Mouse (Mus musculus) hindbrain, postnatal 0 days (tissue): ENCODE data around the gene Tmigd1. TPM values are rescaled to one million over a fixed set of nuclear protein-coding genes. Genes with fewer than 3 reads are reported as not detected.

ENCODE experiments used
- ATAC-seq: fragments of 200-750 bp; cut with Nextera tagmentation; 2 replicates; pipeline ENCODE4 v1.8.0; 2017; ENCODE audit warnings: mild to moderate bottlenecking, moderate TSS enrichment, moderate library complexity
- DNase-seq: peaks from one replicate; pipeline ENCODE4 v3.0.0-alpha.2; 2015; ENCODE audit warnings: low spot score
- H3K27ac ChIP-seq: fragments of 300-500 bp; sonication (generic); 2 replicates; pipeline ENCODE4 v1.5.1; 2014; ENCODE audit warnings: mild to moderate bottlenecking
- H3K27me3 ChIP-seq: fragments of 300-500 bp; sonication (generic); 2 replicates; pipeline ENCODE4 v1.6.1; 2014; ENCODE audit warnings: low read length, mixed read lengths; ENCODE audit not compliant: insufficient read depth
- H3K36me3 ChIP-seq: fragments of 300-500 bp; sonication (generic); 2 replicates; pipeline ENCODE4 v1.6.1; 2014; ENCODE audit warnings: low read length, mixed read lengths; ENCODE audit not compliant: insufficient read depth
- H3K4me1 ChIP-seq: fragments of 300-500 bp; sonication (generic); 2 replicates; pipeline ENCODE4 v1.6.1; 2014; ENCODE audit warnings: antibody characterized with exemption, low read length, mixed read lengths; ENCODE audit not compliant: insufficient read depth
- H3K4me2 ChIP-seq: fragments of 300-500 bp; sonication (generic); 2 replicates; pipeline ENCODE4 v1.6.1; 2014; ENCODE audit warnings: low read depth, mild to moderate bottlenecking, low read length, moderate library complexity, mixed read lengths
- H3K4me3 ChIP-seq: fragments of 300-500 bp; sonication (generic); 2 replicates; pipeline ENCODE4 v1.5.1; 2014; ENCODE audit warnings: low read length
- H3K9ac ChIP-seq: fragments of 300-500 bp; sonication (generic); replicated peaks from 2 replicates; pipeline ENCODE4 v1.6.1; 2014; ENCODE audit warnings: mild to moderate bottlenecking, low read length, moderate library complexity, mixed read lengths
- H3K9me3 ChIP-seq: fragments of 300-500 bp; sonication (generic); 2 replicates; pipeline ENCODE4 v1.6.1; 2016; ENCODE audit warnings: low read length, mixed read lengths
- CTCF ChIP-seq: IDR thresholded peaks from 2 replicates; pipeline ENCODE4 v1.5.1; 2016; ENCODE audit warnings: antibody characterized with exemption, control low read depth, low read depth
- WGBS: fragments of 180-500 bp; shearing (Covaris S2); extraction: QIAGEN DNeasy Blood & Tissue Kit; methylation state at CpG from one replicate; pipeline ENCODE4 v1.1.7; 2014; 5-methylcytosine and 5-hydroxymethylcytosine counted together
- polyA plus RNA-seq: library from polyadenylated mRNA; unstranded; fragments of >200 nt; fragmentation: Nextera tagmentation; extraction: Ambion mirVana; gene quantifications from 2 replicates; pipeline ENCODE4 v1.2.1, GENCODE M21; 2015
- total RNA-seq: library from RNA; depleted of rRNA; stranded (reverse); fragments of >200 nt; gene quantifications from 2 replicates; pipeline ENCODE4 v1.2.3, GENCODE M21; 2014

Tmigd1 gene
- total and polyA plus RNA-seq, 2 experiments from 2014 or later: 0.26 TPM; not detected in 1

DNA sequence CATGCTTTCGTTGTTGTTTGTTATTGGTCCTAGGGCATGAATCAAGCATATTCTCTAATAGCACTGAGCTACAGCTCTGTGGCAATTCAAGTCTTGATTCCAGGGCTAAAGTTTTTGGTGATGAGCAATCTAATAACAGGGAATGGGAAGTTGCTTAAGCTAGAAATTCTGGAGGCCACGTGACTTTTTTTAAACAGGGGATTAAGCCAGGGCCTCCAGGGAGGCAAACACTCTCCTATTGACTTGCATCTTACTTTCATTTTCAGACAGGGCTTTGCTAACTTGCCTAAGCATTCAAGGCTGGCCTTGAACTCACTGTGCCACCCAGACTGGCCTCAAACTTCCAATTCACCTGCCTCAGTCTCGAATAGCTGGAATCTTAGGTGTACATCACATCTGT lies 4.1 kb upstream of the Tmigd1 start:
- Histone ChIP-seq H3K4me1 (no peaks in the 10 kb centered on the region), H3K27me3 (no peaks in the 10 kb centered on the region), H3K4me2 (no peak overlapping the region), H3K4me3 (no peak overlapping the region), H3K36me3 (no peaks in the 10 kb centered on the region), H3K9ac (no peak overlapping the region), H3K9me3 (no peaks in the 10 kb centered on the region), H3K27ac (no peak overlapping the region)
- ATAC-seq (no peak), DNase-seq (no peak)
- no peak for TF ChIP-seq CTCF
- 61% methylated on average over 3 of the region's 3 CpGs for WGBS

DNA sequence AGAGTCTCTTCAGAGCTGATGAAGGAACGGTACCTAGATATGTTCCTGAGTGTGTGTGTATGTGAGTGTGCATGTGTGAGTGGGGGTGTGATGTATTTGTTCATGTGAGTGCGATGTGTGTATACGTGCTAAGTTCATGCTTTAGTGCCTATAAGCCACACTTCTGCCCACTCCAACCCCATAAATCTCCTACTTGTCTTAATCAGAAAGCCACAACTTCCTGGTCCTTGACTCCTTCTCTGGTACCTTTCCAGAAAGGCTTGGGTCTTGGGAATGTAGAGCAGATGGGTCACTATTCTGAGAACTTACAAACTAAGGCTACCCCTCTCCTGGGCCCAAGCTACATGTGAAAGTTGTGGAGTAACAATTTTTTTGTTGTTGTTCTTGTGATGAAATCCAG lies 3.2 kb upstream of the Tmigd1 start:
- no peak overlapping the region for H3K9ac ChIP-seq
- H3K4me1 ChIP-seq: no peaks in the 10 kb centered on the region
- no peaks in the 10 kb centered on the region for H3K9me3 ChIP-seq
- no peaks in the 10 kb centered on the region for H3K27me3 ChIP-seq
- no peak for TF ChIP-seq CTCF
- ATAC-seq (no peak), DNase-seq (no peak)
- no peak overlapping the region for H3K4me3 ChIP-seq
- H3K27ac ChIP-seq: no peak overlapping the region
- 94% methylated on average over 3 of the region's 3 CpGs for WGBS
- H3K4me2 ChIP-seq: no peak overlapping the region
- no peaks in the 10 kb centered on the region for H3K36me3 ChIP-seq

DNA sequence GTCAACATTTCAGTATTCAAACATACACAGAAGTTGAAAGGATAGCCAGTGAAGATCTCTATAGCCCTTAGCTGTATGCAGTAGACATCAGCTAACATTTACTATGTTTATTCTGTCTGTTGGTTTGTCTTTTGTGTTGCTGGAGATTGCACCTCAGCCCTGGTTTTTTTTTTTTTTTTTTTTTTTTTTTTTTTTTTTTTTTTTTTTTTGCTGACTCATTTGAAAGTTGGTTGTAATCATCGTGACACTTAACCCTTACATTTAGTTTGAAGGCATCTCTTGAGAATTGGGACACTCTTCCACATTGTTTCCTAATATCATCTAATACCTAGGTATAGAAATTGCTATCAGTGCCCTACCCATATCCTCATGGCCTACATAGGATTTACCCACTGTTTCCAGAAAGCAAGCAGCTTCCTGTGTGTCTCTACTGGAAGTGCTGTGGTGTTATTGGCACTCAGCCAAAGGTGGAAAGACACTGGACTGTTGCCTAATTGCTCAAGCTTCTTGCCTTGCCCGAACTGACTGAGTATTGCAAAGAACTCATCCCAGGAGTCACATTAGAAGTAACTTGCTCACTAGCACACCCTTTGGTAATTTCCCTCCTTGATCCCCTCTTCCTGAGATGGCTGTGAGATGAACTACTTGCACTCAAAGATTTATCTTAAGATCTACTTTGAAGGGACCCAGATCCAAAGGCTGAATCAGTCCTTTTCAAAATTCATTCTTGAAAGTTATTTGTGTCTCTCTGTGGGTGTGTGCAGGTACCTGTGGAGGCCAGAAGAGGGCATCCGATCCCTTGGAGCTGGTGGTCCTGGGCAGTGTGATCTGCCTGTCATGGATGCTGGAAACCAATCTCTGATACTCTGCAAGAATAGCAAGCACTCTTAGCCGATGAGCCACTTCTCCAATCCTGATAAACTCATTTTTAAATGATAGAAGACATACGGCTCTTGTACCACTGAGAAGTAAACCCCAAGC lies 1.9 kb upstream of the Tmigd1 start:
- ATAC-seq (no peak), DNase-seq (peak; percentile 55)
- H3K27me3 ChIP-seq: no peaks in the 10 kb centered on the region
- no peak overlapping the region for H3K4me3 ChIP-seq
- no peaks in the 10 kb centered on the region for H3K4me1 ChIP-seq
- no peak overlapping the region for H3K27ac ChIP-seq
- no peaks in the 10 kb centered on the region for H3K36me3 ChIP-seq
- H3K4me2 ChIP-seq: no peak overlapping the region
- 58% methylated on average over 5 of the region's 5 CpGs for WGBS
- peak; percentile 53 for TF ChIP-seq CTCF
- H3K9me3 ChIP-seq: no peaks in the 10 kb centered on the region
- H3K9ac ChIP-seq: no peak overlapping the region

DNA sequence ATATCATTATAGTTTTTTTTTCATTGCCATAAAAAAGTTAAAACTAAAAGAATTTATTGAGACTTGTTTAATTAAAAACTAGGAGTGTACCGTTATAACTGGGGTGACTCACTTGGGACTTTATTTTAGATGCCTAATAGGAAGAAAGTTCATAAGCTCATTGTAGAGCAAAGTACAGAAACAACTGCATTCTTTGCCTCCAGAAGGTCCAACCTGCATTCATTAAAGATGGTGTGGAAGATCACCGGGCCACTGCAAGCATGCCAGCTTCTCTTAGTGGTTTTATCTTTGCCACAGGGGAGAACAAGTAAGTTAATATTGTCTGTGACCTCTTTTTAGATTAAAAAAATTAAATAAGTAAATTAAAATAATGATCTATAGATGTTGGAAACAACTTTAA lies 2.4 kb downstream of the Tmigd1 start:
- no peak overlapping the region for H3K27ac ChIP-seq
- DNase-seq: no peak
- H3K4me1 ChIP-seq: no peaks in the 10 kb centered on the region
- no peak overlapping the region for H3K4me2 ChIP-seq
- H3K9ac ChIP-seq: no peak overlapping the region
- no peak for TF ChIP-seq CTCF
- no peak overlapping the region for H3K4me3 ChIP-seq
- no peaks in the 10 kb centered on the region for H3K27me3 ChIP-seq
- 80% methylated on average over 2 of the region's 2 CpGs for WGBS
- H3K9me3 ChIP-seq: no peaks in the 10 kb centered on the region
- no peaks in the 10 kb centered on the region for H3K36me3 ChIP-seq
- ATAC-seq: no peak

DNA sequence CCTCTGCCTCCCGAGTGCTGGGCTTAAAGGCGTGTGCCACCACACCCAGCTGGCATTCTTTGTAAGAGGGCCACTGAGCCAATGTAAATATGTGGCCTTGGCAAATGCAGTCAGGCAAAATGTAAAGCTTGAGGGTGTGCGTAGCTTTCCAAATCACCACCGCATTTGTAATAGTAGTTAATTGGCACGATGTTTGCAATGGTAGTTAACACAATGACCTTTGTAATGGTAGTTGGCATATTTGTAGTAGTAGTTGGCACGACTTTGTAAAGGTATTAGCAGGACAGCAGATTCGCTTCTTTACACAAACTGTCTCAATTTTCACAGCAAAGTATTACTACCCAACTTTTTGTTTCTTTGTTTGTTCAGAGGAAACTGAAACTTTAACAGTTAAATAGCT lies 6.7 kb downstream of the Tmigd1 start:
- Histone ChIP-seq H3K9ac (no peak overlapping the region), H3K27me3 (no peaks in the 10 kb centered on the region), H3K27ac (no peak overlapping the region), H3K4me2 (no peak overlapping the region), H3K36me3 (no peaks in the 10 kb centered on the region), H3K9me3 (no peaks in the 10 kb centered on the region), H3K4me1 (0 out of 2 replicates have a peak, but pooled peaks cover 4% of the 10 kb centered on the region), H3K4me3 (no peak overlapping the region)
- WGBS: 68% methylated on average over 7 of the region's 7 CpGs
- no peak for ATAC-seq
- no peak for DNase-seq
- no peak for TF ChIP-seq CTCF

DNA sequence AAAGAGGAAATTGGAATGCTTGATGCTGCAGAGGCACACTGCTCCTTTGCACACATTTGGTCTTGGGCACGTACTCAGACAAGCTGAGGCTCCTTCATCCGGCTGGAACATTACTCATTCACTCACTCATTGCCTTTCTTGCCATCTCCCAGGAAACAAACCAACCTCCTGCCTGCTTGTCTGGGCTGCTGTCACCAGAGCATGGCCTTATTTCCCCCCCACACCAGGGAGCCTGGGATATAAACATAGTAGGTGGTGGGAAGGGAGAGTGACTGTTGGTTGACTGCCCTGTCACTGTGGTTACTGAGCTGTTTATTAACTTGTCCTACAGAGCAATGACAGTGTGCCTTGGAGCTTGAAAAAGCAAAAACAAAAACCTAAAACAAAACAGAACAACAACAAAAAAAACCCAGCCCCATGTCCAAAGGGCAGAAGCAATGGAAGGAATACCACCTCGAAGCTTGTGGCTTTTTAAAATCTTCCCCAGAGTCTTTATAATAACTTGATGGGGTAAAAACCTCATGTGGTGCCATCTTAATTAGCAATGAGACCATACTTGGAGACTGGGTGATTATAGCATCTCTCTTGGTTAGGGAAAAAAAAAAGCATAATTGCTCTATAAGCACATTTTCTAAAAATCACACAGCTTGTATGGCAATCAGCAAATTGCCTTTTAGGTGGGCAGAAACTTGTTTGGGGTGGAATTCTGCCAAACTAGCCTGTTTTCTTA lies 9.5 kb downstream of the Tmigd1 start:
- H3K4me2 ChIP-seq: peak overlapping the region; percentile 8; the same call in 1 of the 2 replicates
- no peak overlapping the region for H3K4me3 ChIP-seq
- H3K4me1 ChIP-seq: 0 out of 2 replicates have a peak, but pooled peaks cover 4% of the 10 kb centered on the region
- no peaks in the 10 kb centered on the region for H3K9me3 ChIP-seq
- H3K9ac ChIP-seq: no peak overlapping the region
- peak overlapping the region; percentile 45 for H3K27ac ChIP-seq
- DNase-seq (peak; percentile 67), ATAC-seq (peak; percentile 86)
- no peaks in the 10 kb centered on the region for H3K36me3 ChIP-seq
- WGBS: 9% methylated on average over 3 of the region's 3 CpGs
- H3K27me3 ChIP-seq: no peaks in the 10 kb centered on the region
- TF ChIP-seq CTCF: no peak
